Mouse (Mus musculus): Measurements from ENCODE around the gene Hist1h4c.
"Not testable (repeated sequence)": the region's sequence is repeated elsewhere in the genome, so short reads cannot be mapped to it uniquely, and the experiment has no call there.

- TF ChIP-seq CTCF, EP300 (IDR thresholded peaks at IDR 0.05): not testable (repeated sequence)
Observed at GRCm38 (mm10) chr13:23717593-23718245, 19.5 kb upstream of the Hist1h4c start.

All from lung, postnatal 0 days (tissue).